Mouse (Mus musculus) MEL (cell line): Measurements from ENCODE around the gene Phb. TPM values are rescaled to one million over a fixed set of nuclear protein-coding genes. Genes with fewer than 3 reads are reported as not detected.
A peak's percentile ranks its signal among the peaks of the same experiment; 100 is the strongest.

Experiments
- DNase-seq: peaks from one replicate; pipeline ENCODE4 v3.0.0; 2011; ENCODE audit warnings: low read depth, low spot score
- H3K27ac ChIP-seq: 2 replicates; pipeline ENCODE4 v1.5.1; 2012; ENCODE audit warnings: low read depth, mild to moderate bottlenecking, control low read depth, low read length, moderate library complexity; ENCODE audit not compliant: control insufficient read depth
- H3K27me3 ChIP-seq, 2 experiments: fragments of 150-350 bp in 1 of 2; sonication (generic) in 1 of 2; 2 replicates each; pipeline ENCODE4 v1.6.1; 2012; ENCODE audit warnings: low read length in 2 of 2, mild to moderate bottlenecking in 2 of 2, improper control_type of control experiment in 1 of 2, moderate library complexity in 1 of 2; ENCODE audit not compliant: insufficient read depth in 2 of 2, control insufficient read depth in 1 of 2
- H3K36me3 ChIP-seq, 2 experiments: 2 replicates each; pipeline ENCODE4 v1.6.1; 2012 to 2014; ENCODE audit warnings: low read length in 2 of 2, improper control_type of control experiment in 1 of 2, inconsistent platforms in 1 of 2, mild to moderate bottlenecking in 1 of 2; ENCODE audit not compliant: insufficient read depth in 2 of 2, control insufficient read depth in 1 of 2
- H3K4me1 ChIP-seq, 2 experiments: fragments of 150-350 bp in 1 of 2; sonication (generic) in 1 of 2; 2 replicates each; pipeline ENCODE4 v1.6.1; 2012; ENCODE audit warnings: low read length in 2 of 2, improper control_type of control experiment in 1 of 2, mild to moderate bottlenecking in 1 of 2; ENCODE audit not compliant: insufficient read depth in 2 of 2, control insufficient read depth in 1 of 2
- H3K4me3 ChIP-seq, 2 experiments: fragments of 150-350 bp in 1 of 2; sonication (generic) in 1 of 2; 2 replicates each; pipeline ENCODE4 v1.5.1; 2012; ENCODE audit warnings: low read depth in 2 of 2, low read length in 2 of 2, mild to moderate bottlenecking in 2 of 2, moderate library complexity in 2 of 2, control low read depth in 1 of 2, improper control_type of control experiment in 1 of 2; ENCODE audit not compliant: control insufficient read depth in 1 of 2, insufficient read depth in 1 of 2
- H3K79me2 ChIP-seq: 2 replicates; pipeline ENCODE4 v1.6.1; 2012; ENCODE audit warnings: mild to moderate bottlenecking, low read length, moderate library complexity; ENCODE audit not compliant: control insufficient read depth, poor library complexity, insufficient read depth
- H3K9ac ChIP-seq: 2 replicates; pipeline ENCODE4 v1.6.1; 2012; ENCODE audit warnings: low read depth, mild to moderate bottlenecking, control low read depth, low read length, moderate library complexity; ENCODE audit not compliant: control insufficient read depth, poor library complexity, severe bottlenecking
- H3K9me3 ChIP-seq: fragments of 150-350 bp; sonication (generic); replicated peaks from 2 replicates; pipeline ENCODE4 v1.6.1; 2012; ENCODE audit warnings: mild to moderate bottlenecking, low read length, improper control_type of control experiment, moderate library complexity; ENCODE audit not compliant: insufficient read depth
- CHD2 ChIP-seq: IDR thresholded peaks from 2 replicates; pipeline ENCODE4 v1.6.1; 2011; ENCODE audit warnings: low read length, improper control_type of control experiment
- CTCF ChIP-seq, 3 experiments: IDR thresholded peaks in 2 of 3; conservative IDR thresholded peaks in 1 of 3; 2 replicates each; pipeline ENCODE4 v1.5.1; 2011 to 2012; ENCODE audit warnings: low read length in 3 of 3, low read depth in 2 of 3, mild to moderate bottlenecking in 2 of 3, improper control_type of control experiment in 1 of 3, inconsistent platforms in 1 of 3, mixed read lengths in 1 of 3, moderate library complexity in 1 of 3; ENCODE audit not compliant: control insufficient read depth in 1 of 3, insufficient read depth in 1 of 3, poor library complexity in 1 of 3, severe bottlenecking in 1 of 3
- E2F4 ChIP-seq: IDR thresholded peaks from 2 replicates; pipeline ENCODE4 v1.6.1; 2011; ENCODE audit warnings: low read depth, low read length, improper control_type of control experiment, borderline replicate concordance
- ETS1 ChIP-seq: IDR thresholded peaks from 2 replicates; pipeline ENCODE4 v1.6.1; 2012; ENCODE audit warnings: low read depth, mild to moderate bottlenecking, inconsistent platforms, low read length, improper control_type of control experiment, moderate library complexity
- GABPA ChIP-seq: IDR thresholded peaks from 2 replicates; pipeline ENCODE4 v1.6.1; 2012; ENCODE audit warnings: low read depth, mild to moderate bottlenecking, inconsistent platforms, low read length, improper control_type of control experiment, moderate library complexity
- GATA1 ChIP-seq: IDR thresholded peaks from 2 replicates; pipeline ENCODE4 v1.6.1; 2011; ENCODE audit warnings: low read depth, low read length, improper control_type of control experiment
- HCFC1 ChIP-seq: IDR thresholded peaks from 2 replicates; pipeline ENCODE4 v1.6.1; 2012; ENCODE audit warnings: low read depth, mild to moderate bottlenecking, inconsistent platforms, low read length, improper control_type of control experiment, moderate library complexity
- KAT2A ChIP-seq: conservative IDR thresholded peaks from 2 replicates; pipeline ENCODE4 v1.6.1; 2012; ENCODE audit warnings: low read depth, low read length, improper control_type of control experiment, inconsistent platforms
- MAFK ChIP-seq: IDR thresholded peaks from 2 replicates; pipeline ENCODE4 v1.6.1; 2011; ENCODE audit warnings: low read depth, mild to moderate bottlenecking, low read length, improper control_type of control experiment, borderline replicate concordance
- MAX ChIP-seq: IDR thresholded peaks from 2 replicates; pipeline ENCODE4 v1.6.1; 2011; ENCODE audit warnings: low read length, improper control_type of control experiment
- MEF2A ChIP-seq: IDR thresholded peaks from 2 replicates; pipeline ENCODE4 v1.6.1; 2014; ENCODE audit warnings: low read depth, mild to moderate bottlenecking, inconsistent platforms, low read length, improper control_type of control experiment; ENCODE audit not compliant: poor library complexity, insufficient replicate concordance, severe bottlenecking; ENCODE audit errors: extremely low read depth
- MYB ChIP-seq: IDR thresholded peaks from 2 replicates; pipeline ENCODE4 v1.6.1; 2011; ENCODE audit warnings: mild to moderate bottlenecking, low read depth, low read length, improper control_type of control experiment
- MYC ChIP-seq: IDR thresholded peaks from 2 replicates; pipeline ENCODE4 v1.6.1; 2011; ENCODE audit warnings: low read depth, mild to moderate bottlenecking, low read length, improper control_type of control experiment, moderate library complexity
- NELFE ChIP-seq: IDR thresholded peaks from 2 replicates; pipeline ENCODE4 v1.6.1; 2011; ENCODE audit warnings: low read depth, low read length, improper control_type of control experiment
- NRF1 ChIP-seq: IDR thresholded peaks from 2 replicates; pipeline ENCODE4 v1.6.1; 2014; ENCODE audit warnings: low read depth, mild to moderate bottlenecking, inconsistent platforms, low read length, improper control_type of control experiment, moderate library complexity; ENCODE audit not compliant: poor library complexity, insufficient read depth, severe bottlenecking
- POLR2A ChIP-seq, 2 experiments: IDR thresholded peaks; 2 replicates each; pipeline ENCODE4 v1.6.1; 2011 to 2012; ENCODE audit warnings: low read length in 2 of 2, mild to moderate bottlenecking in 2 of 2, control low read depth in 1 of 2, improper control_type of control experiment in 1 of 2, low read depth in 1 of 2, moderate library complexity in 1 of 2; ENCODE audit not compliant: control insufficient read depth in 1 of 2, insufficient read depth in 1 of 2, poor library complexity in 1 of 2
- POLR2AphosphoS2 ChIP-seq: IDR thresholded peaks from 2 replicates; pipeline ENCODE4 v1.6.1; 2011; ENCODE audit warnings: low read length, improper control_type of control experiment
- POLR2AphosphoS5 ChIP-seq: IDR thresholded peaks from 2 replicates; pipeline ENCODE4 v1.6.1; 2012; ENCODE audit warnings: low read depth, borderline replicate concordance, mild to moderate bottlenecking, inconsistent platforms, low read length, moderate library complexity, mixed read lengths
- RAD21 ChIP-seq: IDR thresholded peaks from 2 replicates; pipeline ENCODE4 v1.6.1; 2011; ENCODE audit warnings: mild to moderate bottlenecking, low read depth, low read length, improper control_type of control experiment
- RCOR1 ChIP-seq: IDR thresholded peaks from 2 replicates; pipeline ENCODE4 v1.6.1; 2012; ENCODE audit warnings: low read depth, mild to moderate bottlenecking, inconsistent platforms, low read length, improper control_type of control experiment
- SIN3A ChIP-seq: IDR thresholded peaks from 2 replicates; pipeline ENCODE4 v1.6.1; 2012; ENCODE audit warnings: low read length, improper control_type of control experiment, inconsistent platforms
- SMC3 ChIP-seq: IDR thresholded peaks from 2 replicates; pipeline ENCODE4 v1.6.1; 2011; ENCODE audit warnings: low read depth, low read length, improper control_type of control experiment
- TBP ChIP-seq: IDR thresholded peaks from 2 replicates; pipeline ENCODE4 v1.8.0; 2011; ENCODE audit warnings: low read depth, low read length, improper control_type of control experiment
- TCF12 ChIP-seq: IDR thresholded peaks from 2 replicates; pipeline ENCODE4 v1.6.1; 2014; ENCODE audit warnings: low read depth, mild to moderate bottlenecking, inconsistent platforms, low read length, improper control_type of control experiment, moderate library complexity
- UBTF ChIP-seq: IDR thresholded peaks from 2 replicates; pipeline ENCODE4 v1.6.1; 2012; ENCODE audit warnings: low read depth, mild to moderate bottlenecking, inconsistent platforms, low read length, improper control_type of control experiment, moderate library complexity, borderline replicate concordance; ENCODE audit not compliant: insufficient read depth
- USF1 ChIP-seq: IDR thresholded peaks from 2 replicates; pipeline ENCODE4 v1.6.1; 2014; ENCODE audit warnings: low read depth, mild to moderate bottlenecking, inconsistent platforms, low read length, improper control_type of control experiment, moderate library complexity
- USF2 ChIP-seq, 2 experiments: IDR thresholded peaks; 2 replicates each; pipeline ENCODE4 v1.6.1; 2011 to 2012; ENCODE audit warnings: improper control_type of control experiment in 2 of 2, low read length in 2 of 2, borderline replicate concordance in 1 of 2, inconsistent platforms in 1 of 2, low read depth in 1 of 2, mild to moderate bottlenecking in 1 of 2; ENCODE audit not compliant: insufficient read depth in 1 of 2
- ZC3H11A ChIP-seq: IDR thresholded peaks from 2 replicates; pipeline ENCODE4 v1.6.1; 2012; ENCODE audit warnings: low read depth, mild to moderate bottlenecking, inconsistent platforms, low read length, improper control_type of control experiment
- ZKSCAN1 ChIP-seq: IDR thresholded peaks from 2 replicates; pipeline ENCODE4 v1.6.1; 2012; ENCODE audit warnings: low read depth, mild to moderate bottlenecking, inconsistent platforms, low read length, improper control_type of control experiment, moderate library complexity
- ZNF384 ChIP-seq: IDR thresholded peaks from 2 replicates; pipeline ENCODE4 v1.6.1; 2012; ENCODE audit warnings: low read depth, mild to moderate bottlenecking, inconsistent platforms, low read length, improper control_type of control experiment
- polyA plus RNA-seq, 2 experiments: library from polyadenylated mRNA; stranded (reverse) in 1 of 2; unstranded in 1 of 2; fragments of >175 nt in 1 of 2; fragments of >200 nt in 1 of 2; gene quantifications; 2 replicates each; pipeline versions ENCODE4 v1.2.1 to v1.2.4; 2012; ENCODE audit warnings: low replicate concordance in 2 of 2, low read depth in 1 of 2; ENCODE audit not compliant: insufficient read length in 2 of 2, insufficient read depth in 1 of 2, missing spikeins in 1 of 2
- total RNA-seq: library from RNA; depleted of rRNA; stranded (reverse); fragments of 300-350 nt; gene quantifications from 2 replicates; pipeline ENCODE4 v1.2.3, GENCODE M21; 2012

Phb gene
- total and polyA plus RNA-seq, 3 experiments, result 302 to 788 TPM; not detected in 1

DNA sequence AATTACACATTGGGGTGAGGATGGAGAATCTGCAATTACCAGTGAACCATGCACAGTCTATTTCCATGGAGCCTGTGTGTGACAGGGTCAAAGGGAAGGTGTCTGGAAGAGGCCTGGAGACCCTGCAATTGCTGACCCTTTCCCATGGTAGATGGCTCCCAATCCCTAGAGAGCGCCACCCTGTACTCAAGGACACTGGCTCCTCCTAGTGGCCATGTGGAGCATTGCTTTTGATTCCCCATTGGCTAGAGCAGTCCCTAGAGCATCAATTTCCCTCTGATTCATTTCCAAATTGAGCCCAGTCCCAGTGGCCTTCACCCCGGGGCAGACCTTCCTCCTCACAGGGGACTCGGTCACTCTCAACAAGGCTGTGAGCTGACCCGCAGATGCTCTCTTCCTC, 17.9 kb upstream of the Phb start:
- no peak for TF ChIP-seq UBTF
- TF ChIP-seq KAT2A, result no peak
- no peak for TF ChIP-seq TBP
- no peak for TF ChIP-seq ZKSCAN1
- TF ChIP-seq ZC3H11A, result peak; percentile 63
- no peak for TF ChIP-seq MAX
- no peak for TF ChIP-seq MAFK
- TF ChIP-seq GATA1, result no peak
- TF ChIP-seq NRF1, result no peak
- no peak for TF ChIP-seq GABPA
- TF ChIP-seq SMC3, result peak; percentile 72
- peak; percentile 84 for TF ChIP-seq RAD21
- TF ChIP-seq MYC, result 0 out of 2 replicates have a peak, but pooled peaks have one; percentile 27
- no peak for TF ChIP-seq SIN3A
- TF ChIP-seq E2F4, result no peak
- peak; percentile 95 to 99 (median 97) for TF ChIP-seq CTCF (IDR thresholded peaks at IDR 0.05 in 2 of 3, conservative IDR thresholded peaks at IDR 0.05 in 1 of 3; ENCODE audit: control insufficient read depth in 1 of 3, insufficient read depth in 1 of 3, low read depth in 2 of 3, low read length in 3 of 3, poor library complexity in 1 of 3, severe bottlenecking in 1 of 3)
- no peak for TF ChIP-seq HCFC1
- no peak for TF ChIP-seq MYB
- no peak for TF ChIP-seq POLR2A (IDR thresholded peaks at IDR 0.05; ENCODE audit: control insufficient read depth in 1 of 2, insufficient read depth in 1 of 2, low read depth in 1 of 2, low read length in 2 of 2, poor library complexity in 1 of 2)
- no peak for TF ChIP-seq CHD2
- no peak for TF ChIP-seq ETS1
- TF ChIP-seq RCOR1, result no peak
- TF ChIP-seq USF1, result no peak
- TF ChIP-seq TCF12, result no peak
- TF ChIP-seq USF2 (IDR thresholded peaks at IDR 0.05; ENCODE audit: borderline replicate concordance in 1 of 2, insufficient read depth in 1 of 2, low read depth in 1 of 2, low read length in 2 of 2), result no peak
- TF ChIP-seq ZNF384, result peak; percentile 39
- TF ChIP-seq NELFE, result no peak
- no peak for TF ChIP-seq MEF2A
- TF ChIP-seq POLR2AphosphoS5, result no peak
- TF ChIP-seq POLR2AphosphoS2, result no peak
- no peaks in the 10 kb centered on the region for H3K9me3 ChIP-seq
- peaks cover 0 to 4% of the 10 kb centered on the region in 2 experiments; a peak in 2 of 4 replicates for H3K27me3 ChIP-seq
- DNase-seq, result peak; percentile 78
- no peaks in the 10 kb centered on the region for H3K36me3 ChIP-seq
- no peak overlapping the region for H3K4me3 ChIP-seq
- peaks cover 0 to 23% of the 10 kb centered on the region in 2 experiments; a peak in 2 of 4 replicates for H3K4me1 ChIP-seq
- H3K9ac ChIP-seq, result no peak overlapping the region
- no peak overlapping the region for H3K27ac ChIP-seq
- no peaks in the 10 kb centered on the region for H3K79me2 ChIP-seq
